Mouse (Mus musculus) liver, embryonic 11.5 days (tissue): Measurements from ENCODE around the gene Fhl3. TPM values are rescaled to one million over a fixed set of nuclear protein-coding genes. Genes with fewer than 3 reads are reported as not detected.

Experiments
- ATAC-seq: fragments of 200-750 bp; cut with Nextera tagmentation; replicated peaks from 2 replicates; pipeline ENCODE4 v1.8.0; 2017; ENCODE audit warnings: moderate number of reproducible peaks, mild to moderate bottlenecking, moderate TSS enrichment, moderate library complexity; ENCODE audit not compliant: low FRiP score
- DNase-seq: peaks from one replicate; pipeline ENCODE4 v3.0.0-alpha.2; 2017; ENCODE audit warnings: low spot score
- H3K27ac ChIP-seq: fragments of 300-500 bp; sonication (generic); 2 replicates; pipeline ENCODE4 v1.5.1; 2014; ENCODE audit warnings: mild to moderate bottlenecking, low read depth, low read length, control low read depth
- H3K27me3 ChIP-seq: fragments of 300-500 bp; sonication (generic); replicated peaks from 2 replicates; pipeline ENCODE4 v1.6.1; 2014; ENCODE audit warnings: low read length, mixed read lengths; ENCODE audit not compliant: control insufficient read depth, insufficient read depth
- H3K36me3 ChIP-seq: fragments of 300-500 bp; sonication (generic); 2 replicates; pipeline ENCODE4 v1.6.1; 2014; ENCODE audit warnings: mild to moderate bottlenecking, low read length, moderate library complexity, mixed read lengths; ENCODE audit not compliant: control insufficient read depth, insufficient read depth
- H3K4me1 ChIP-seq: fragments of 300-500 bp; sonication (generic); replicated peaks from 2 replicates; pipeline ENCODE4 v1.6.1; 2014; ENCODE audit warnings: low read length, mixed read lengths; ENCODE audit not compliant: control insufficient read depth, insufficient read depth
- H3K4me2 ChIP-seq: fragments of 300-500 bp; sonication (generic); 2 replicates; pipeline ENCODE4 v1.6.1; 2014; ENCODE audit warnings: mild to moderate bottlenecking, control low read depth, moderate library complexity
- H3K4me3 ChIP-seq: fragments of 300-500 bp; sonication (generic); 2 replicates; pipeline ENCODE4 v1.5.1; 2014; ENCODE audit warnings: low read depth, low read length, control low read depth
- H3K9ac ChIP-seq: fragments of 300-500 bp; sonication (generic); 2 replicates; pipeline ENCODE4 v1.6.1; 2014; ENCODE audit warnings: low read depth, low read length, control low read depth
- H3K9me3 ChIP-seq: fragments of 300-500 bp; sonication (generic); 2 replicates; pipeline ENCODE4 v1.6.1; 2016; ENCODE audit warnings: low read length, inconsistent platforms, mixed read lengths; ENCODE audit not compliant: control insufficient read depth
- WGBS: fragments of 180-500 bp; shearing (Covaris S2); extraction: QIAGEN DNeasy Blood & Tissue Kit; methylation state at CpG from one replicate; pipeline ENCODE4 v1.1.7; 2014; 5-methylcytosine and 5-hydroxymethylcytosine counted together
- polyA plus RNA-seq: library from polyadenylated mRNA; unstranded; fragments of >200 nt; fragmentation: Nextera tagmentation; extraction: Ambion mirVana; gene quantifications from 2 replicates; pipeline ENCODE4 v1.2.1, GENCODE M21; 2014

Gene Fhl3
- polyA plus RNA-seq, 1 experiment from 2014 or later, result 6.8 TPM

DNA sequence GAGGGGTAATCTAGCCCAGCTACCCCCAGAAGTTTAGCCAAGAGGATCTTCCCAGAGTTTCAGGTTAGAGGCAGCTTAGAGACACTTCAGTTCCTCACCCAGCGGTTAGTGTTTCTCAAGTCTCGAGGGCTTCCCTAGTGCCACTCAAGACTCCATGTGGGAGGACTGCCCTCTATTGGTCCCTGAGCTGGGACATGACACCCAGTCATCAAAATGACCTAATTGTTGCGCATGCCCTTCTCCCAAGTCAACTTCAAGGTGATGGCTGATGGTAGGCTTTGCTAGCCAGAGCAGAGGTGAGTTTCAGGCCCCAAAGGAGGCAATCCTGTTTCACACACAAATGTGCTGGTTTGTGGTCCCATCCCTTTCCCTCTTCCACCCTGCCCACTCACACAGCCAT lies 37.5 kb upstream of the Fhl3 start:
- H3K9me3 ChIP-seq, result no peaks in the 10 kb centered on the region
- H3K36me3 ChIP-seq, result no peaks in the 10 kb centered on the region
- H3K4me2 ChIP-seq, result no peak overlapping the region
- peaks cover 79% of the 10 kb centered on the region for H3K27me3 ChIP-seq
- DNase-seq, result no peak
- H3K4me1 ChIP-seq, result peaks cover 1% of the 10 kb centered on the region
- no peak for ATAC-seq
- WGBS, result 49% methylated on average over 3 of the region's 3 CpGs
- H3K4me3 ChIP-seq, result no peak overlapping the region
- no peak overlapping the region for H3K27ac ChIP-seq
- no peak overlapping the region for H3K9ac ChIP-seq

DNA sequence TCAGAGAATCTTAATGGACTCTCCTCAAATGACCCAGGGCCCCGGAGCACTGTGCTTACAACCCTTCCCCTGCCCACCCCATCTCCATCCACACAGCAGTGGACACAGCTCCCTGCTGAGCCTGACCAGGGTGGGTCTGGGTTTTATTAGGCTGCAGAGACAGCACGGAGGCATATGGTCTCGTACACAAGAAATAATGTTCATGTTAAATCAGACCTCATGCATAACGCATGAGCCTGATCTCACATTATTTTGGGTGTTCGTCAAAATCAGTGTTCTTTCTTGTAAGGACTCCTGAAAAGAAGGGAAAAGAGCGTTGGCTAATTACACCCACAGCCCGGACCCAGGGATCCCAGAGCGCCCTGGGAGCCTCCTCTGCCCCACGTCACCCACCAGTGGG lies 36.3 kb upstream of the Fhl3 start:
- ATAC-seq, result no peak
- H3K9me3 ChIP-seq, result no peaks in the 10 kb centered on the region
- H3K27me3 ChIP-seq, result peaks cover 72% of the 10 kb centered on the region
- H3K4me3 ChIP-seq, result no peak overlapping the region
- no peak for DNase-seq
- WGBS, result 80% methylated on average over 9 of the region's 9 CpGs
- no peaks in the 10 kb centered on the region; the same call in 1 of the 2 replicates for H3K4me1 ChIP-seq
- no peak overlapping the region for H3K9ac ChIP-seq
- no peaks in the 10 kb centered on the region for H3K36me3 ChIP-seq
- H3K27ac ChIP-seq, result no peak overlapping the region
- no peak overlapping the region for H3K4me2 ChIP-seq

DNA sequence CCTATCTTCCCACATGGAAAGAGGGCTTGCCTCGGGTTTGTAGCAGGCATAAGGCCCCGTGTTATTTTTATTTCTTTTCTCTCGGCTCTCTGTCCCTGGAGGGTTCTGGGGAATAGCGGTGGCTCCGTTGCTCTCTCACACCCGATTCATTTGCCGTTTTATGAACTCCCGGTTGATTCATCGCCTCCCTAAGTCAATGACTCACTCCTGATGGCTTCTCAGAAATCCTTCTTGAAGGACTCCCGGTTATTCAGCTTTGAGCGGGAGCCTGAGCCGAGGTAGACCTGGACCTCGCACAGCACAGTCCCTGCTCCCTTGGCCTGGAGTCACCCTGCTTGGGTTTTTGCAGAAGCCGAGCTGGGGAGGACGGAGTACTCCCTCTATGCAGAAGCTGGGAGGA lies 35.9 kb upstream of the Fhl3 start:
- DNase-seq, result no peak
- no peak for ATAC-seq
- Histone ChIP-seq H3K4me3 (no peak overlapping the region), H3K4me1 (no peaks in the 10 kb centered on the region), H3K4me2 (no peak overlapping the region), H3K36me3 (no peaks in the 10 kb centered on the region), H3K9ac (no peak overlapping the region), H3K27me3 (peaks cover 68% of the 10 kb centered on the region), H3K9me3 (no peaks in the 10 kb centered on the region), H3K27ac (no peak overlapping the region)
- 72% methylated on average over 15 of the region's 15 CpGs for WGBS

DNA sequence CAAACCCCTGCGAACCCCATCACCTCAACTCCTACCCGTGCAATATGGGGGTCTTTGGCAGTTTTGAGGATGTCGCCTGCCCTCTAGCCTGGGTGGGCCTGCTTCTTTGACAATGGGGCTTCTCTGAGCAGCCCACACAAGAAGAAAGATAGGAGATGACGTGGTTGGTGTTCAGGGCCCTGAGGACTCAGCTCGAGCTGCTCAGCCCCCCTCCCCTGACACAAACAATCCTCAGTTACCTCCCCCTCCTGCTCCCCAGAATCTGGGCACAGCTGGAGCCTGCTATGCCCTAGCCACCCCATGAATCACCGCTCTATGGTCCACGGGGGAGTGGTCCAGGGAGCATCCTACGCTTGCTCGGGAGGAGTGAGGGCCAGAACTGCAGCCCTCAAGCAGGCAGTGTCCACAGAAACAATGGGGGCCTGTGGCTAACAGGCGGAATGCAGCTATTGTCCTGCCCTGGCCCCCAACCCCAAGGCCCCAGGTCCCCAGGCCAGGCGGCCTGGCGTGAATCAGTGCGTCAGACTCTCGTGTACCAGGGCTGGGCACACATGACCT lies 32.9 kb upstream of the Fhl3 start:
- Histone ChIP-seq H3K9me3 (no peaks in the 10 kb centered on the region), H3K27me3 (peaks cover 63% of the 10 kb centered on the region), H3K36me3 (no peaks in the 10 kb centered on the region), H3K27ac (no peak overlapping the region), H3K4me1 (no peaks in the 10 kb centered on the region; the same call in 1 of the 2 replicates), H3K4me2 (no peak overlapping the region), H3K4me3 (no peak overlapping the region), H3K9ac (no peak overlapping the region)
- ATAC-seq, result no peak
- 49% methylated on average over 14 of the region's 14 CpGs for WGBS
- DNase-seq, result no peak

DNA sequence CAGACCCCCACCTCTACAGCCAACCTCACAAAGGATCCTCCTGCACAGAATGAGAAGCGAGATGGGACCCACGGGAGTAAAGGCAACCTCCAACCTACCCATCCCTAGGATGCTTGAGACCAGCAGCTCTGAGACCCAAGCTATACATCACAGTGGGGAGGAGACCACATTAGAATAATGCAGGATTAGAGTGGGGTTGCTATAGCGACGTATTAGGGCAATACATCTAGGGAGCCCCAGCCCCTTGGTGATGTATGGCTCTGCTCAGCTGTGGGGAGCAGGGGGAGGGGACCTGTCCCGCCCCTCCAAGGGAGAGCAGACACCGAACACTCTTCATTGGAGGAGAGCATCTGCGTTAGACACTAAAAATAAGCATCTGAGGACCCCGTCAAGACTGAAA lies 32.4 kb upstream of the Fhl3 start:
- 27% methylated on average over 8 of the region's 8 CpGs for WGBS
- no peak overlapping the region for H3K4me2 ChIP-seq
- H3K27ac ChIP-seq, result no peak overlapping the region
- H3K9ac ChIP-seq, result no peak overlapping the region
- H3K4me1 ChIP-seq, result no peaks in the 10 kb centered on the region; the same call in 1 of the 2 replicates
- H3K27me3 ChIP-seq, result peaks cover 64% of the 10 kb centered on the region
- H3K9me3 ChIP-seq, result no peaks in the 10 kb centered on the region
- no peaks in the 10 kb centered on the region for H3K36me3 ChIP-seq
- ATAC-seq, result no peak
- no peak for DNase-seq
- H3K4me3 ChIP-seq, result no peak overlapping the region

DNA sequence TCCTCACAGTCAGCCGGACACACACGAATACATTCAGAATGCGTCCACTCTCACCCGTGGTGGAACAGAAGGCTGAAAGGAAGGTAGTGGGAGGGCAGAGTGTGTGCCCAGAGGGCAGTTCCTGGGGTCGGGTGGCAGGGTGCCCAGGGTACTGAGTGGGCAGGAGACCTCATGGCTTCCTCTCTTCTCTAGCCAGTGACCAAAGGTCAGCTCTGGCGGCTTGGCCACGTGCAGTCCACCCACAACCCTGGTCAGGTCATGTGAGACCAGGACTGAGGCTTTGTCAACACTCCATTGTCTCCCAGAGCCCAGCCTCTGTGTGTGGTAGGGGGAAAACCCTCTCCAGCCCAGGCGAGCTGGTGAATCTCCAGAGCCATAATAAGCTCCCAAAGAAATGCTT lies 30.3 kb upstream of the Fhl3 start:
- H3K4me2 ChIP-seq, result no peak overlapping the region
- no peak overlapping the region for H3K27ac ChIP-seq
- no peaks in the 10 kb centered on the region for H3K36me3 ChIP-seq
- WGBS, result 69% methylated on average over 8 of the region's 8 CpGs
- no peaks in the 10 kb centered on the region for H3K9me3 ChIP-seq
- no peaks in the 10 kb centered on the region; the same call in 1 of the 2 replicates for H3K4me1 ChIP-seq
- H3K4me3 ChIP-seq, result no peak overlapping the region
- H3K27me3 ChIP-seq, result peaks cover 54% of the 10 kb centered on the region
- ATAC-seq, result no peak
- no peak for DNase-seq
- H3K9ac ChIP-seq, result no peak overlapping the region

DNA sequence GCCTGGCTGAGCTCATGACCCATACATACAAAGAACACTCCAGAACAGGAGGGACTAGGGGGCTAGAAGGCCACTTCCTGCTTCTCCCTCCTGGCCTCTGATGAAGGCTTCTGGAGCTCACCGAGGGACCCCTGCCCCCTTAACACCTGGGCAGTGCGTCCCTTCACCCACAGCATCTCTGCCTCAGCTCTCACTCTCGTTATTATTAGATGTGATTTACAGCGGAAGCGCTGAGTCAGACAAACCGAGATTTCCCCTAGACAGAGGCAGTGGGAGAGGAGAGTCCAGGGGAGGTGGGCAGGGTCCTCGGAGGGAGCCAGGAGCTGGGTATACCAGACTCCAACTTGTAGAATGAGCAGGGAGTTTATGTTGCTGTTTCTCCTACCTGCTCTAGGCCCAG lies 28.9 kb upstream of the Fhl3 start:
- peaks cover 50% of the 10 kb centered on the region for H3K27me3 ChIP-seq
- 16% methylated on average over 7 of the region's 7 CpGs for WGBS

DNA sequence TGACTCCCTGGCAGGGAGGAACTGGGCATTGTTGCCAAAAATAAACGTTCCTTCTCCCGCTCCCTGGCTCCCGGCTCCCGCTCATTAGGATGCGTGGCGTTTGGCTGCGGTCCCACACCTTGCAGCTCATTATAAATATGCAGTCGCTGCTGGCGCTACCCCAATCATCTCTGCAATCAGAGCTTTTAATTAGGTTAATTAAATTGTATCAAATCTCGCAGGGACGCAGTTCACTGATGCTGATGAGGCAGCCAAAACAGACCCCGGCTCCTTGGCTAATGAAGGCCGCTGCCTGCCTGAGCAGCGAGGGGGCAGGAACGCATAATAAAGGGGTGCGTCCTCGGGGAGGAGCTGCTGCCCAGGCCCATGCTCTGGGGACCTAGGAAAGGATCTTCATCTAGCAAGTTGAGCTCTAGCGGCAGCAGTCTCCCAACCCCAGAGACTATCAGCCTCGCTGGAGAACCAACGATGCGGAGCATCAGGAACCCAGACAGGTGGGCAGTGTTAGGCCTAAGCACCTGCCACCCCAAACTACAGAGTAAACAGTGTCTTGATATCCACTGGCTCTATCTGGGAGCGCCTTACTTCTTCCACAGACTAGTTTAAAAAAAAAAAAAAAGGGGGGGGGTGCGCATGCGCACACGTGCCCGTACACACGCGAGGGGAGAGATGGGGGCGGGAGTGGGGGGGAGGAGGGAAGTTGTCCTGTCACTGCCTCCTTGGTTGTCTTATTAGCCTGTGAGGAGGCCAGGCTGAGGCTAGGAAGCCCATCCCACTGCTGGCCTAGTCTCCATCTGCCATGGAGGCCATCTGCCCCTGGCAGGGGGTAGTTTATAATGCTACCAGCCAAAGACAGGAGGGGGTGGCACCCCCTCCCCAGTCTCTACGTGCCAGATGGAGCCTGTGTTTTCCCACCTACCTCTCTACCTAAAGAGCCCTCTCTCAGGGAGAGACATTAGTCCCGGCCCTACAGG lies 27.9 kb upstream of the Fhl3 start:
- peaks cover under 1% of the 10 kb centered on the region; the same call in 1 of the 2 replicates for H3K36me3 ChIP-seq
- DNase-seq, result no peak
- ATAC-seq, result no peak
- no peak overlapping the region for H3K9ac ChIP-seq
- no peak overlapping the region for H3K27ac ChIP-seq
- 7% methylated on average over 30 of the region's 31 CpGs for WGBS
- peaks cover 44% of the 10 kb centered on the region for H3K27me3 ChIP-seq
- no peaks in the 10 kb centered on the region; the same call in 1 of the 2 replicates for H3K4me1 ChIP-seq
- no peaks in the 10 kb centered on the region for H3K9me3 ChIP-seq
- H3K4me3 ChIP-seq, result peak overlapping the region; percentile 18; the same call in 1 of the 2 replicates
- peak overlapping the region; percentile 50 for H3K4me2 ChIP-seq

More for the DNA sequence above, 28.9 kb upstream of the Fhl3 start:
- no peak for ATAC-seq
- no peaks in the 10 kb centered on the region for H3K36me3 ChIP-seq
- H3K9ac ChIP-seq, result no peak overlapping the region
- no peak overlapping the region for H3K4me3 ChIP-seq
- H3K9me3 ChIP-seq, result no peaks in the 10 kb centered on the region
- H3K27ac ChIP-seq, result no peak overlapping the region
- no peak overlapping the region for H3K4me2 ChIP-seq
- DNase-seq, result no peak
- no peaks in the 10 kb centered on the region; the same call in 1 of the 2 replicates for H3K4me1 ChIP-seq
